Comparison of ENCODE assay signal across 10 mouse cellular contexts in the genomic region with DNA sequence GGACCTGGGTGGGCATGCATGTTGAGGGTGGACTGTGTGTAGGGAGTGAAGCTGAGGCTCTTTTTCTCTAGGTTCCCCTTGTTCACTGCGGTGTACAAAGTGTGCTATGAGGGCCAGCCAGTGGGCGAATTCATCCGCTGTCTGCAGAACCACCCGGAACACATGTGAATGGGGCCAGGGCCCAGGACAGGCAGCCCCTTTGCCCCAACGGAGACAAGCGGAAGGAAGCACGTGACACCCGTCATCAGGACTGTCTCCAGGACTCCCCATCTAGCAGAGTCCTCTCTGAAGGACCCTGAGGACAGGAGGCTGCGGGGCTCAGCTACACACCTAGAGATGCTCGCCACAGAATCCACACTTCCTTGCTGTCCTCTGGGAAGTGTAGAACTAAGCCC. TPM values are rescaled to one million over a fixed set of nuclear protein-coding genes. Genes with fewer than 3 reads are reported as not detected.
A peak's percentile ranks its signal among the peaks of the same experiment; 100 is the strongest.
DNase-seq lines count a peak whose midpoint lies in the region; ATAC-seq and TF ChIP-seq lines count a peak whose summit lies in the region.
"Had no signal": no experiment of that assay in that cellular context is flagged by ENCODE, and none has a peak within 500 bp of the region (broad histone marks: within the 10 kb centered on the region; RNA-seq: fewer than 3 reads in every experiment).

No protein-coding gene starts in this region.

- H3K4me1 ChIP-seq in neural tube, embryonic 11.5 days (ENCODE audit: control insufficient read depth, insufficient read depth, low read length), result peaks cover 17% of the 10 kb centered on the region
- peaks cover 27% of the 10 kb centered on the region for H3K4me1 ChIP-seq in limb, embryonic 12.5 days (replicated peaks)
- H3K4me1 ChIP-seq in stomach, embryonic 16.5 days (ENCODE audit: control insufficient read depth, insufficient read depth, low read length), result peaks cover 25% of the 10 kb centered on the region

- peak overlapping the region; percentile 98 for H3K4me3 ChIP-seq in gastrocnemius, adult 2 months
- no peak overlapping the region for H3K4me3 ChIP-seq in neural tube, embryonic 11.5 days (ENCODE audit: low read depth, low read length)
- no peak overlapping the region for H3K4me3 ChIP-seq in limb, embryonic 12.5 days (replicated peaks)
- no peak overlapping the region for H3K4me3 ChIP-seq in stomach, embryonic 16.5 days (replicated peaks; ENCODE audit: low read length)

- H3K27me3 ChIP-seq in neural tube, embryonic 11.5 days (ENCODE audit: control insufficient read depth, insufficient read depth, low read length), result no peaks in the 10 kb centered on the region
- no peaks in the 10 kb centered on the region for H3K27me3 ChIP-seq in limb, embryonic 12.5 days
- no peaks in the 10 kb centered on the region for H3K27me3 ChIP-seq in stomach, embryonic 16.5 days (ENCODE audit: control insufficient read depth, insufficient read depth, low read length)

- no peak for ATAC-seq in neural tube, embryonic 11.5 days (ENCODE audit: insufficient read depth, low FRiP score, low TSS enrichment)
- no peak for ATAC-seq in limb, embryonic 12.5 days (ENCODE audit: insufficient number of reproducible peaks, insufficient read depth, low FRiP score, low TSS enrichment, low read depth)
- ATAC-seq in stomach, embryonic 16.5 days (ENCODE audit: insufficient read depth, low FRiP score), result no peak
- ATAC-seq: inflammation-experienced regulatory T-cells, adult 6 months had no signal

- H3K9me3 ChIP-seq in neural tube, embryonic 11.5 days (ENCODE audit: control insufficient read depth, low read length), result no peaks in the 10 kb centered on the region
- H3K9me3 ChIP-seq in limb, embryonic 12.5 days, result no peaks in the 10 kb centered on the region
- H3K9me3 ChIP-seq in stomach, embryonic 16.5 days (replicated peaks; ENCODE audit: control insufficient read depth, low read length), result no peaks in the 10 kb centered on the region

- no peak overlapping the region for H3K4me2 ChIP-seq in neural tube, embryonic 11.5 days (ENCODE audit: low read depth)
- no peak overlapping the region for H3K4me2 ChIP-seq in limb, embryonic 12.5 days
- H3K4me2 ChIP-seq in stomach, embryonic 16.5 days (ENCODE audit: low read depth, low read length), result no peak overlapping the region

- TF ChIP-seq CTCF in gastrocnemius, adult 2 months (IDR thresholded peaks at IDR 0.05), result no peak

- peaks cover 8% of the 10 kb centered on the region for H3K36me3 ChIP-seq in neural tube, embryonic 11.5 days (ENCODE audit: control insufficient read depth, insufficient read depth, low read length)
- H3K36me3 ChIP-seq in limb, embryonic 12.5 days, result peaks cover 47% of the 10 kb centered on the region
- H3K36me3 ChIP-seq in stomach, embryonic 16.5 days (ENCODE audit: control insufficient read depth, insufficient read depth, low read length), result peaks cover 6% of the 10 kb centered on the region; the same call in 1 of the 2 replicates

- no peak for DNase-seq in gastrocnemius, adult 2 months
- no peak for DNase-seq in gastrocnemius, adult 8-10 months (ENCODE audit: low spot score in 2 of 2)
- DNase-seq in neural tube, embryonic 11.5 days (ENCODE audit: low spot score), result no peak
- DNase-seq in neural tube, embryonic 10.5 days (ENCODE audit: extremely low spot score, low spot score), result no peak
- DNase-seq in layer of hippocampus, adult 11-12 months (ENCODE audit: low spot score), result no peak
- no peak for DNase-seq in urinary bladder, postnatal 14 days (ENCODE audit: low spot score)

- peak overlapping the region; percentile 96 for H3K27ac ChIP-seq in gastrocnemius, adult 2 months
- H3K27ac ChIP-seq in neural tube, embryonic 11.5 days (ENCODE audit: low read depth, low read length), result 0 out of 2 replicates have a peak overlapping the region, but pooled peaks have one; percentile 53
- H3K27ac ChIP-seq in limb, embryonic 12.5 days, result peak overlapping the region; percentile 53; the same call in 1 of the 2 replicates
- peak overlapping the region; percentile 88 for H3K27ac ChIP-seq in stomach, embryonic 16.5 days (ENCODE audit: low read length)

- WGBS in neural tube, embryonic 11.5 days, result 68% methylated on average over 10 of the region's 10 CpGs
- WGBS in limb, embryonic 12.5 days, result 68% methylated on average over 10 of the region's 10 CpGs
- WGBS in stomach, embryonic 16.5 days, result 61% methylated on average over 10 of the region's 10 CpGs

- H3K9ac ChIP-seq in neural tube, embryonic 11.5 days (ENCODE audit: low read length), result no peak overlapping the region
- H3K9ac ChIP-seq in limb, embryonic 12.5 days (replicated peaks), result no peak overlapping the region
- H3K9ac ChIP-seq in stomach, embryonic 16.5 days (ENCODE audit: low read length), result 0 out of 2 replicates have a peak overlapping the region, but pooled peaks have one; percentile 13

- intact Hi-C loops in gastrocnemius, adult 2 months (cut with DNase I), result no loop called here

RNA-seq across cellular contexts. Expression of a gene that starts 2.3 kb away (rescaled TPM):
- total RNA-seq in gastrocnemius, adult 2 months (2021), result 100 to 1,000 TPM; 145 to 166 TPM
- 100 to 1,000 TPM; 154 to 172 (median 162) TPM for total RNA-seq in gastrocnemius, adult 8-10 months (2022)
- polyA plus RNA-seq in neural tube, embryonic 11.5 days (2014; fragmentation: Nextera tagmentation; extraction: Ambion mirVana), result 134 and 135 TPM in 2 replicates
- 145 and 146 TPM in 2 replicates for polyA plus RNA-seq in limb, embryonic 12.5 days (2016; fragmentation: Nextera tagmentation; extraction: Ambion mirVana)
- polyA plus RNA-seq in stomach, embryonic 16.5 days (2015; fragmentation: Nextera tagmentation; extraction: Ambion mirVana), result 171 and 173 TPM in 2 replicates

RNA-seq across cellular contexts. Expression of a gene that starts 5.8 kb away (rescaled TPM):
- total RNA-seq in gastrocnemius, adult 2 months (2021), result 100 to 1,000 TPM; 381 to 575 TPM
- 100 to 1,000 TPM; 446 to 550 (median 458) TPM for total RNA-seq in gastrocnemius, adult 8-10 months (2022)
- polyA plus RNA-seq in neural tube, embryonic 11.5 days (2014; fragmentation: Nextera tagmentation; extraction: Ambion mirVana), result 0.32 and 0.33 TPM in 2 replicates
- 0.51 and 0.58 TPM in 2 replicates for polyA plus RNA-seq in limb, embryonic 12.5 days (2016; fragmentation: Nextera tagmentation; extraction: Ambion mirVana)
- polyA plus RNA-seq in stomach, embryonic 16.5 days (2015; fragmentation: Nextera tagmentation; extraction: Ambion mirVana), result 7.4 and 9.2 TPM in 2 replicates

RNA-seq across cellular contexts. Expression of a gene that starts 17.8 kb away (rescaled TPM):
- total RNA-seq in gastrocnemius, adult 2 months (2021), result 1 to 10 TPM in 1 of 2 experiments, not detected in 1; 1.0 TPM
- total RNA-seq in gastrocnemius, adult 8-10 months (2022), result 1 to 10 TPM in 1 of 4 experiments, not detected in 3; 1.3 TPM
- not detected in 2 replicates for polyA plus RNA-seq in neural tube, embryonic 11.5 days (2014; fragmentation: Nextera tagmentation; extraction: Ambion mirVana)
- not detected in 2 replicates for polyA plus RNA-seq in limb, embryonic 12.5 days (2016; fragmentation: Nextera tagmentation; extraction: Ambion mirVana)
- polyA plus RNA-seq in stomach, embryonic 16.5 days (2015; fragmentation: Nextera tagmentation; extraction: Ambion mirVana), result not detected in 2 replicates
- total RNA-seq: monocyte, adult 5-6 weeks had no signal
- polyA plus RNA-seq: inflammation-experienced regulatory T-cells, adult 6 months had no signal

RNA-seq across cellular contexts. Expression of a gene that starts 21.2 kb away (rescaled TPM):
- 1 to 10 TPM; 6.9 to 7.2 TPM for total RNA-seq in gastrocnemius, adult 2 months (2021)
- total RNA-seq in gastrocnemius, adult 8-10 months (2022), result 1 to 10 TPM; 4.8 to 9.4 (median 7.2) TPM
- 117 and 135 TPM in 2 replicates for polyA plus RNA-seq in neural tube, embryonic 11.5 days (2014; fragmentation: Nextera tagmentation; extraction: Ambion mirVana)
- 71.3 and 74.9 TPM in 2 replicates for polyA plus RNA-seq in limb, embryonic 12.5 days (2016; fragmentation: Nextera tagmentation; extraction: Ambion mirVana)
- polyA plus RNA-seq in stomach, embryonic 16.5 days (2015; fragmentation: Nextera tagmentation; extraction: Ambion mirVana), result 17.0 and 20.9 TPM in 2 replicates

RNA-seq across cellular contexts. Expression of a gene that starts 49.6 kb away (rescaled TPM):
- 1 to 10 TPM; 4.6 to 5.4 TPM for total RNA-seq in gastrocnemius, adult 2 months (2021)
- total RNA-seq in gastrocnemius, adult 8-10 months (2022), result 1 to 10 TPM; 3.1 to 4.9 (median 3.5) TPM
- polyA plus RNA-seq in neural tube, embryonic 11.5 days (2014; fragmentation: Nextera tagmentation; extraction: Ambion mirVana), result 65.1 and 69.7 TPM in 2 replicates
- 73.3 and 78.0 TPM in 2 replicates for polyA plus RNA-seq in limb, embryonic 12.5 days (2016; fragmentation: Nextera tagmentation; extraction: Ambion mirVana)
- 58.7 and 62.1 TPM in 2 replicates for polyA plus RNA-seq in stomach, embryonic 16.5 days (2015; fragmentation: Nextera tagmentation; extraction: Ambion mirVana)
